Mouse (Mus musculus) myocyte (in vitro differentiated cells): ENCODE measurements at regions not wholly inside any gene's neighbourhood (a gene's known extent, or its start where the extent isn't known, plus 50 kb on each side); places are given as distances from the start of the nearest gene placed in this dataset.

Experiments
- CEBPB ChIP-seq: IDR thresholded peaks from 2 replicates; pipeline ENCODE4 v1.6.1; 2011; ENCODE audit warnings: mild to moderate bottlenecking, moderate library complexity; ENCODE audit not compliant: poor library complexity, insufficient read depth, severe bottlenecking
- E2F4 ChIP-seq: IDR thresholded peaks from one replicate; pipeline ENCODE4 v1.6.1; 2011; ENCODE audit warnings: mild to moderate bottlenecking, control low read depth, moderate library complexity; ENCODE audit not compliant: insufficient read depth
- MAX ChIP-seq: IDR thresholded peaks from one replicate; pipeline ENCODE4 v1.6.1; 2011; ENCODE audit warnings: low read depth, mild to moderate bottlenecking, control low read depth
- MYOD1 ChIP-seq, 3 experiments: IDR thresholded peaks; one replicate each; pipeline ENCODE4 v1.6.1; 2011; ENCODE audit warnings: control low read depth in 2 of 3, low read depth in 2 of 3, mild to moderate bottlenecking in 2 of 3, moderate library complexity in 1 of 3; ENCODE audit not compliant: insufficient read length in 2 of 3, control insufficient read depth in 1 of 3
- POLR2A ChIP-seq: IDR thresholded peaks from one replicate; pipeline ENCODE4 v1.6.1; 2011; ENCODE audit warnings: low read depth, mild to moderate bottlenecking, control low read depth, moderate library complexity; ENCODE audit not compliant: insufficient read length
- POLR2AphosphoS2 ChIP-seq: IDR thresholded peaks from one replicate; pipeline ENCODE4 v1.6.1; 2011; ENCODE audit warnings: low read depth, control low read depth; ENCODE audit not compliant: insufficient read length
- REST ChIP-seq: IDR thresholded peaks from one replicate; pipeline ENCODE4 v1.6.1; 2011; ENCODE audit warnings: mild to moderate bottlenecking, control low read depth, moderate library complexity; ENCODE audit not compliant: insufficient read depth, insufficient read length
- TCF12 ChIP-seq: IDR thresholded peaks from one replicate; pipeline ENCODE4 v1.6.1; 2011; ENCODE audit warnings: mild to moderate bottlenecking, control low read depth; ENCODE audit not compliant: poor library complexity, insufficient read depth, severe bottlenecking
- TCF3 ChIP-seq: IDR thresholded peaks from one replicate; pipeline ENCODE4 v1.6.1; 2011; ENCODE audit warnings: low read depth, control low read depth; ENCODE audit not compliant: insufficient read length
- USF1 ChIP-seq: IDR thresholded peaks from one replicate; pipeline ENCODE4 v1.6.1; 2011; ENCODE audit warnings: low read depth, mild to moderate bottlenecking, control low read depth, moderate library complexity

DNA sequence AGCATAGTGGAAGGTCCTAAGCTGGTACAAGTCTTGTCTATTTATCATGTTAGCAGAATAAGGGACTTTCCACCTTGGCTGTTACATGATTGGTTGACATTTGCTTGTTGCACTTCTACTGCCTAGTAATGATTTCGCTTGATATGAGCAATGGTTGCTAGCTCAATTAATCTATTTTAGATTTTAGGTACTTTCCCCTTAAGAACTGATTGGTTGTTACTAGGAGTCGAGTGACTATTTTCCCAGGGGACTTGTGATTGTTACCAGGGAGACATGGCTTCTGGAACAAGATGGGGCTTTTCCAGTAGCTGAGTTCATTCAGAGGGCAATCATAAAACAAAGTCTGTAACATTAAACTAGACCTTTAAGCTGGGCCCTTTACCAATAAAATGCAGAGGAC is 100.9 kb downstream of the Nup35 start:
- TF ChIP-seq TCF3, result no peak
- no peak for TF ChIP-seq POLR2A
- no peak for TF ChIP-seq MAX
- TF ChIP-seq POLR2AphosphoS2, result no peak
- TF ChIP-seq USF1, result no peak
- TF ChIP-seq TCF12, result no peak
- no peak for TF ChIP-seq E2F4
- TF ChIP-seq MYOD1 (IDR thresholded peaks at IDR 0.05; ENCODE audit: control insufficient read depth in 1 of 3, insufficient read length in 2 of 3, low read depth in 2 of 3), result no peak
- no peak for TF ChIP-seq REST
- TF ChIP-seq CEBPB, result no peak
